Mouse (Mus musculus) forebrain, embryonic 12.5 days (tissue): ENCODE data around the gene Ntpcr. TPM values are rescaled to one million over a fixed set of nuclear protein-coding genes. Genes with fewer than 3 reads are reported as not detected.

ENCODE experiments used
- ATAC-seq: fragments of 200-750 bp; cut with Nextera tagmentation; 2 replicates; pipeline ENCODE4 v1.8.0; 2017; ENCODE audit warnings: moderate TSS enrichment; ENCODE audit not compliant: low FRiP score
- H3K27ac ChIP-seq: fragments of 300-500 bp; sonication (generic); 2 replicates; pipeline ENCODE4 v1.5.1; 2016; ENCODE audit warnings: mild to moderate bottlenecking
- H3K27me3 ChIP-seq: fragments of 300-500 bp; sonication (generic); 2 replicates; pipeline ENCODE4 v1.6.1; 2016; ENCODE audit warnings: mild to moderate bottlenecking
- H3K36me3 ChIP-seq: fragments of 300-500 bp; sonication (generic); replicated peaks from 2 replicates; pipeline ENCODE4 v1.6.1; 2016; ENCODE audit warnings: mild to moderate bottlenecking
- H3K4me1 ChIP-seq: fragments of 300-500 bp; sonication (generic); 2 replicates; pipeline ENCODE4 v1.6.1; 2016
- H3K4me2 ChIP-seq: fragments of 300-500 bp; sonication (generic); 2 replicates; pipeline ENCODE4 v1.6.1; 2016; ENCODE audit warnings: mild to moderate bottlenecking, moderate library complexity
- H3K4me3 ChIP-seq: fragments of 300-500 bp; sonication (generic); replicated peaks from 2 replicates; pipeline ENCODE4 v1.5.1; 2016; ENCODE audit warnings: mild to moderate bottlenecking
- H3K9ac ChIP-seq: fragments of 300-500 bp; sonication (generic); 2 replicates; pipeline ENCODE4 v1.6.1; 2016; ENCODE audit warnings: mild to moderate bottlenecking
- H3K9me3 ChIP-seq: fragments of 300-500 bp; sonication (generic); 2 replicates; pipeline ENCODE4 v1.6.1; 2016
- WGBS: fragments of 180-500 bp; shearing (Covaris S2); methylation state at CpG from one replicate; pipeline ENCODE4 v1.1.7; 2016; 5-methylcytosine and 5-hydroxymethylcytosine counted together
- polyA plus RNA-seq: library from polyadenylated mRNA; unstranded; fragments of >200 nt; fragmentation: Nextera tagmentation; extraction: Ambion mirVana; gene quantifications from 2 replicates; pipeline ENCODE4 v1.2.1, GENCODE M21; 2016

Gene Ntpcr
- polyA plus RNA-seq, 1 experiment from 2014 or later = 20.0 TPM

- no peaks in the 10 kb centered on the region for H3K36me3 ChIP-seq
- no peaks in the 10 kb centered on the region for H3K9me3 ChIP-seq
- no peak overlapping the region for H3K4me2 ChIP-seq
- no peak overlapping the region for H3K9ac ChIP-seq
- no peak overlapping the region for H3K4me3 ChIP-seq
- ATAC-seq = no peak
- WGBS = 82% methylated on average over 1 of the region's 1 CpGs
- H3K27ac ChIP-seq = 0 out of 2 replicates have a peak overlapping the region, but pooled peaks have one; percentile 25
- peaks cover 9% of the 10 kb centered on the region; the same call in 1 of the 2 replicates for H3K4me1 ChIP-seq
- no peaks in the 10 kb centered on the region; the same call in 1 of the 2 replicates for H3K27me3 ChIP-seq
Measured at GRCm38 (mm10) chr8:125757106-125757496, 27.3 kb downstream of the Ntpcr start.

- Histone ChIP-seq H3K27ac (no peak overlapping the region), H3K4me2 (no peak overlapping the region), H3K9me3 (peaks cover 5% of the 10 kb centered on the region; the same call in 1 of the 2 replicates), H3K4me1 (peaks cover 9% of the 10 kb centered on the region; the same call in 1 of the 2 replicates), H3K9ac (no peak overlapping the region), H3K27me3 (no peaks in the 10 kb centered on the region; the same call in 1 of the 2 replicates), H3K36me3 (no peaks in the 10 kb centered on the region), H3K4me3 (no peak overlapping the region)
- ATAC-seq = no peak
- WGBS = 51% methylated on average over 10 of the region's 10 CpGs
Measured at GRCm38 (mm10) chr8:125759022-125759421, 29.3 kb downstream of the Ntpcr start.

GRCm38 (mm10) chr8:125763066-125763786 lies 33.5 kb downstream of the Ntpcr start:
- Histone ChIP-seq H3K36me3 (no peaks in the 10 kb centered on the region), H3K4me2 (no peak overlapping the region), H3K9ac (no peak overlapping the region), H3K9me3 (peaks cover 5% of the 10 kb centered on the region; the same call in 1 of the 2 replicates), H3K4me1 (no peaks in the 10 kb centered on the region), H3K4me3 (no peak overlapping the region), H3K27ac (no peak overlapping the region), H3K27me3 (no peaks in the 10 kb centered on the region)
- WGBS = 93% methylated on average over 16 of the region's 16 CpGs
- ATAC-seq = no peak

- Histone ChIP-seq H3K9me3 (peaks cover 5% of the 10 kb centered on the region; the same call in 1 of the 2 replicates), H3K4me2 (no peak overlapping the region), H3K36me3 (peaks cover 7% of the 10 kb centered on the region; the same call in 1 of the 2 replicates), H3K27me3 (no peaks in the 10 kb centered on the region), H3K4me1 (no peaks in the 10 kb centered on the region), H3K9ac (no peak overlapping the region), H3K27ac (no peak overlapping the region), H3K4me3 (no peak overlapping the region)
- 92% methylated on average over 10 of the region's 10 CpGs for WGBS
- ATAC-seq = no peak
Measured at GRCm38 (mm10) chr8:125768079-125768478, 38.3 kb downstream of the Ntpcr start.

GRCm38 (mm10) chr8:125772300-125772699 lies 42.5 kb downstream of the Ntpcr start:
- no peaks in the 10 kb centered on the region for H3K27me3 ChIP-seq
- peaks cover 7% of the 10 kb centered on the region; the same call in 1 of the 2 replicates for H3K36me3 ChIP-seq
- H3K4me3 ChIP-seq = no peak overlapping the region
- ATAC-seq = no peak
- no peak overlapping the region for H3K4me2 ChIP-seq
- WGBS = 74% methylated on average over 2 of the region's 2 CpGs
- H3K9me3 ChIP-seq = no peaks in the 10 kb centered on the region
- H3K9ac ChIP-seq = no peak overlapping the region
- no peak overlapping the region for H3K27ac ChIP-seq
- H3K4me1 ChIP-seq = 0 out of 2 replicates have a peak, but pooled peaks cover 3% of the 10 kb centered on the region

- Histone ChIP-seq H3K36me3 (peaks cover 7% of the 10 kb centered on the region; the same call in 1 of the 2 replicates), H3K4me2 (no peak overlapping the region), H3K9me3 (no peaks in the 10 kb centered on the region), H3K27ac (no peak overlapping the region), H3K27me3 (no peaks in the 10 kb centered on the region), H3K4me1 (0 out of 2 replicates have a peak, but pooled peaks cover 3% of the 10 kb centered on the region), H3K9ac (no peak overlapping the region), H3K4me3 (no peak overlapping the region)
- WGBS = 46% methylated on average over 7 of the region's 7 CpGs
- no peak for ATAC-seq
Measured at GRCm38 (mm10) chr8:125773281-125773803, 43.6 kb downstream of the Ntpcr start.

- no peak for ATAC-seq
- Histone ChIP-seq H3K4me1 (0 out of 2 replicates have a peak, but pooled peaks cover 3% of the 10 kb centered on the region), H3K9ac (no peak overlapping the region), H3K27me3 (no peaks in the 10 kb centered on the region), H3K36me3 (peaks cover 7% of the 10 kb centered on the region; the same call in 1 of the 2 replicates), H3K27ac (no peak overlapping the region), H3K4me2 (no peak overlapping the region), H3K4me3 (no peak overlapping the region), H3K9me3 (no peaks in the 10 kb centered on the region)
- 63% methylated on average over 3 of the region's 3 CpGs for WGBS
Measured at GRCm38 (mm10) chr8:125775031-125775430, 45.3 kb downstream of the Ntpcr start.

- H3K9me3 ChIP-seq = no peaks in the 10 kb centered on the region
- no peak overlapping the region for H3K4me2 ChIP-seq
- H3K36me3 ChIP-seq = peaks cover 6% of the 10 kb centered on the region; the same call in 1 of the 2 replicates
- no peak overlapping the region for H3K9ac ChIP-seq
- H3K4me3 ChIP-seq = no peak overlapping the region
- H3K27me3 ChIP-seq = no peaks in the 10 kb centered on the region
- ATAC-seq = no peak
- H3K4me1 ChIP-seq = 0 out of 2 replicates have a peak, but pooled peaks cover 3% of the 10 kb centered on the region
- WGBS = 85% methylated on average over 3 of the region's 3 CpGs
- no peak overlapping the region for H3K27ac ChIP-seq
Measured at GRCm38 (mm10) chr8:125776314-125776713, 46.6 kb downstream of the Ntpcr start.

- H3K36me3 ChIP-seq = peaks cover 1% of the 10 kb centered on the region; the same call in 1 of the 2 replicates
- H3K4me1 ChIP-seq = 0 out of 2 replicates have a peak, but pooled peaks cover 3% of the 10 kb centered on the region
- no peak overlapping the region for H3K27ac ChIP-seq
- H3K4me2 ChIP-seq = no peak overlapping the region
- no peak overlapping the region for H3K4me3 ChIP-seq
- H3K27me3 ChIP-seq = no peaks in the 10 kb centered on the region
- no peak overlapping the region for H3K9ac ChIP-seq
- ATAC-seq = no peak
- no peaks in the 10 kb centered on the region for H3K9me3 ChIP-seq
- 81% methylated on average over 6 of the region's 6 CpGs for WGBS
Measured at GRCm38 (mm10) chr8:125776800-125777199, 47.0 kb downstream of the Ntpcr start.

- Histone ChIP-seq H3K4me2 (no peak overlapping the region), H3K4me1 (0 out of 2 replicates have a peak, but pooled peaks cover 6% of the 10 kb centered on the region), H3K27ac (no peak overlapping the region), H3K27me3 (no peaks in the 10 kb centered on the region), H3K9me3 (no peaks in the 10 kb centered on the region), H3K36me3 (no peaks in the 10 kb centered on the region), H3K9ac (no peak overlapping the region), H3K4me3 (no peak overlapping the region)
- WGBS = 83% methylated on average over 12 of the region's 12 CpGs
- no peak for ATAC-seq
Measured at GRCm38 (mm10) chr8:125777478-125778164, 47.9 kb downstream of the Ntpcr start.

GRCm38 (mm10) chr8:125778919-125779318 lies 49.2 kb downstream of the Ntpcr start:
- Histone ChIP-seq H3K36me3 (no peaks in the 10 kb centered on the region), H3K9ac (no peak overlapping the region), H3K27me3 (no peaks in the 10 kb centered on the region), H3K9me3 (no peaks in the 10 kb centered on the region), H3K4me2 (no peak overlapping the region), H3K4me3 (no peak overlapping the region), H3K4me1 (0 out of 2 replicates have a peak, but pooled peaks cover 3% of the 10 kb centered on the region), H3K27ac (no peak overlapping the region)
- 0 out of 2 replicates have a peak, but pooled peaks have one; percentile 53 for ATAC-seq
- WGBS = 92% methylated on average over 5 of the region's 5 CpGs

GRCm38 (mm10) chr8:125779656-125780055 lies 49.9 kb downstream of the Ntpcr start:
- 91% methylated on average over 8 of the region's 8 CpGs for WGBS
- ATAC-seq = no peak
- H3K27me3 ChIP-seq = no peaks in the 10 kb centered on the region
- H3K27ac ChIP-seq = no peak overlapping the region
- no peak overlapping the region for H3K4me3 ChIP-seq
- no peaks in the 10 kb centered on the region for H3K9me3 ChIP-seq
- H3K4me2 ChIP-seq = no peak overlapping the region
- no peaks in the 10 kb centered on the region for H3K36me3 ChIP-seq
- H3K4me1 ChIP-seq = 0 out of 2 replicates have a peak, but pooled peaks cover 3% of the 10 kb centered on the region
- no peak overlapping the region for H3K9ac ChIP-seq
